Mouse (Mus musculus) heart, postnatal 0 days (tissue): ENCODE data around the gene Acot7. TPM values are rescaled to one million over a fixed set of nuclear protein-coding genes. Genes with fewer than 3 reads are reported as not detected.
A peak's percentile ranks its signal among the peaks of the same experiment; 100 is the strongest.

Source experiments
- ATAC-seq: fragments of 200-750 bp; cut with Nextera tagmentation; 2 replicates; pipeline ENCODE4 v1.8.0; 2017; ENCODE audit warnings: low read depth, moderate number of reproducible peaks, moderate library complexity; ENCODE audit not compliant: insufficient read depth
- DNase-seq: peaks from one replicate; pipeline ENCODE4 v3.0.0-alpha.2; 2016; ENCODE audit warnings: low spot score
- H3K27ac ChIP-seq: fragments of 300-500 bp; sonication (generic); 2 replicates; pipeline ENCODE4 v1.5.1; 2014; ENCODE audit warnings: low read depth, mild to moderate bottlenecking
- H3K27me3 ChIP-seq: fragments of 300-500 bp; sonication (generic); 2 replicates; pipeline ENCODE4 v1.6.1; 2014; ENCODE audit warnings: low read length, mixed read lengths; ENCODE audit not compliant: control insufficient read depth, insufficient read depth
- H3K36me3 ChIP-seq: fragments of 300-500 bp; sonication (generic); replicated peaks from 2 replicates; pipeline ENCODE4 v1.6.1; 2014; ENCODE audit warnings: low read length, mixed read lengths; ENCODE audit not compliant: control insufficient read depth, insufficient read depth
- H3K4me1 ChIP-seq: fragments of 300-500 bp; sonication (generic); 2 replicates; pipeline ENCODE4 v1.6.1; 2014; ENCODE audit warnings: antibody characterized with exemption; ENCODE audit not compliant: control insufficient read depth, insufficient read depth
- H3K4me2 ChIP-seq: fragments of 300-500 bp; sonication (generic); 2 replicates; pipeline ENCODE4 v1.6.1; 2014; ENCODE audit warnings: low read depth, mild to moderate bottlenecking, low read length, moderate library complexity
- H3K4me3 ChIP-seq: fragments of 300-500 bp; sonication (generic); 2 replicates; pipeline ENCODE4 v1.5.1; 2014; ENCODE audit warnings: low read depth, low read length
- H3K9ac ChIP-seq: fragments of 300-500 bp; sonication (generic); replicated peaks from 2 replicates; pipeline ENCODE4 v1.6.1; 2014; ENCODE audit warnings: low read depth, low read length, mixed read lengths
- H3K9me3 ChIP-seq: fragments of 300-500 bp; sonication (generic); replicated peaks from 2 replicates; pipeline ENCODE4 v1.6.1; 2016; ENCODE audit warnings: low read length; ENCODE audit not compliant: control insufficient read depth
- CTCF ChIP-seq: IDR thresholded peaks from 2 replicates; pipeline ENCODE4 v1.5.1; 2016; ENCODE audit warnings: antibody characterized with exemption, control low read depth, low read depth
- EP300 ChIP-seq: IDR thresholded peaks from 2 replicates; pipeline ENCODE4 v1.6.1; 2016; ENCODE audit warnings: antibody characterized with exemption, low read depth
- WGBS: fragments of 180-500 bp; shearing (Covaris S2); extraction: QIAGEN DNeasy Blood & Tissue Kit; methylation state at CpG from one replicate; pipeline ENCODE4 v1.1.7; 2014; 5-methylcytosine and 5-hydroxymethylcytosine counted together
- polyA plus RNA-seq: library from polyadenylated mRNA; unstranded; fragments of >200 nt; fragmentation: Nextera tagmentation; extraction: Ambion mirVana; gene quantifications from 2 replicates; pipeline ENCODE4 v1.2.1, GENCODE M21; 2015
- total RNA-seq: library from RNA; depleted of rRNA; stranded (reverse); fragments of >200 nt; gene quantifications from 2 replicates; pipeline ENCODE4 v1.2.3, GENCODE M21; 2014; ENCODE audit warnings: low replicate concordance; rRNA removed

Acot7 gene
- total RNA-seq (17.9 and 39.5 TPM in 2 replicates), polyA plus RNA-seq (68.8 and 73.5 TPM in 2 replicates)

- peak within 1 kb of the TSS; percentile 76 for H3K9ac ChIP-seq
- H3K4me1 ChIP-seq: peaks cover 14% of the 10 kb centered on the region
- H3K4me2 ChIP-seq: peak within 1 kb of the TSS; percentile 99
- H3K27ac ChIP-seq: peak within 1 kb of the TSS; percentile 98
- under 1% methylated on average over 74 of the region's 108 CpGs for WGBS
- peak within 1 kb of the TSS; percentile 77 for H3K4me3 ChIP-seq
- no peaks in the 10 kb centered on the region for H3K36me3 ChIP-seq
- DNase-seq (peak; percentile 94), ATAC-seq (peak; percentile 97)
- H3K9me3 ChIP-seq: no peaks in the 10 kb centered on the region
- no peaks in the 10 kb centered on the region for H3K27me3 ChIP-seq
- no peak for TF ChIP-seq EP300
- no peak for TF ChIP-seq CTCF
Measured at GRCm38 (mm10) chr4:152177537-152178343, at the start of gene Acot7. Gene Acot7 (plus strand): TSS chr4:152178134.

GRCm38 (mm10) chr4:152128784-152129183 is 49.1 kb upstream of the Acot7 start:
- Histone ChIP-seq H3K27ac (no peak overlapping the region), H3K9me3 (no peaks in the 10 kb centered on the region), H3K4me2 (no peak overlapping the region), H3K27me3 (peaks cover 100% of the 10 kb centered on the region), H3K4me3 (no peak overlapping the region), H3K9ac (no peak overlapping the region), H3K36me3 (no peaks in the 10 kb centered on the region), H3K4me1 (peaks cover 28% of the 10 kb centered on the region)
- TF ChIP-seq CTCF: no peak
- TF ChIP-seq EP300: no peak
- DNase-seq (no peak), ATAC-seq (no peak)
- WGBS: 73% methylated on average over 5 of the region's 5 CpGs

- Histone ChIP-seq H3K4me2 (no peak overlapping the region), H3K4me3 (no peak overlapping the region), H3K9ac (no peak overlapping the region), H3K27me3 (peaks cover 100% of the 10 kb centered on the region), H3K27ac (no peak overlapping the region), H3K4me1 (peaks cover 28% of the 10 kb centered on the region), H3K9me3 (no peaks in the 10 kb centered on the region), H3K36me3 (no peaks in the 10 kb centered on the region)
- TF ChIP-seq EP300: no peak
- TF ChIP-seq CTCF: no peak
- ATAC-seq (no peak), DNase-seq (no peak)
- 56% methylated on average over 13 of the region's 13 CpGs for WGBS
Measured at GRCm38 (mm10) chr4:152129395-152129930, 48.5 kb upstream of the Acot7 start.

- Histone ChIP-seq H3K9ac (0 out of 2 replicates have a peak overlapping the region, but pooled peaks have one; percentile 16), H3K27me3 (peaks cover 85% of the 10 kb centered on the region), H3K4me2 (peak overlapping the region; percentile 69), H3K27ac (no peak overlapping the region), H3K4me3 (peak overlapping the region; percentile 45), H3K4me1 (peaks cover 17% of the 10 kb centered on the region), H3K9me3 (no peaks in the 10 kb centered on the region), H3K36me3 (no peaks in the 10 kb centered on the region)
- TF ChIP-seq EP300 (no peak), CTCF (peak; percentile 30; the same call in 1 of the 2 replicates)
- under 1% methylated on average over 60 of the region's 85 CpGs for WGBS
- peak; percentile 62 for ATAC-seq
- no peak for DNase-seq
Measured at GRCm38 (mm10) chr4:152130771-152131653, 46.9 kb upstream of the Acot7 start.
